Mouse (Mus musculus) CD4-positive, CD25-positive, alpha-beta regulatory T cell, adult 9 weeks (primary cell): Measurements from ENCODE around the gene Art4. TPM values are rescaled to one million over a fixed set of nuclear protein-coding genes. Genes with fewer than 3 reads are reported as not detected.

Source experiments
- polyA plus RNA-seq: library from polyadenylated mRNA; unstranded; fragments of 100-300 nt; shearing (Covaris generic); gene quantifications from one replicate; pipeline ENCODE4 v1.2.1, GENCODE M21; 2017

Gene Art4
- polyA plus RNA-seq = 4.0 TPM

GRCm38 (mm10) chr6:136857186-136857872, at the start of gene Art4:
Gene Art4, minus strand, starts transcription at chr6:136857733.

GRCm38 (mm10) chr6:136875670-136876069, 18.1 kb upstream of the Art4 start, which contains the start of gene Mgp:
Gene Mgp, minus strand, starts transcription at chr6:136875823.

DNA sequence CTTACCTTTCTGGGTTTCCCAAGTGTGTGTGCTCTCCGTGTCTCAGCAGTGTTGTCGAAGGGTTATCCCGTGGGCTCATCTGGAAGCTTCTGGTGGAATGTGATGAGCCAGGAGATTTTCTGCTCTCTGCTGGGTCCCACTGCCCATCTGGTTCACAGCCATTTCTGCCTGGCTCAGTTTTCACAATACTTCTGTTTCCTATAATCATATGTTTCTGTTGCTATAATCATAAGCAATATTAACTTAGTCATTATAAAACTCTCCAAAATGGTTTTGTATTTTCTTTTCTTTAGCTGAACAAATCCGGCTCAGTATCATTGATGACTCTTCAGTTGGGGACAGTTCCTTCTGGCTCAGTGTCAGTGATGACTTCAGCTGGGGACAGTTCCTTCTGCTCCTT, 22.2 kb downstream of the Art4 start, which contains the start of gene Smco3:
Gene Smco3 (minus strand): TSS at position 101 of the 400 bp plus-strand sequence.

GRCm38 (mm10) chr6:136827881-136828561, 29.5 kb downstream of the Art4 start, which contains the start of gene Wbp11:
Gene Wbp11, minus strand, starts transcription at chr6:136828233.

DNA sequence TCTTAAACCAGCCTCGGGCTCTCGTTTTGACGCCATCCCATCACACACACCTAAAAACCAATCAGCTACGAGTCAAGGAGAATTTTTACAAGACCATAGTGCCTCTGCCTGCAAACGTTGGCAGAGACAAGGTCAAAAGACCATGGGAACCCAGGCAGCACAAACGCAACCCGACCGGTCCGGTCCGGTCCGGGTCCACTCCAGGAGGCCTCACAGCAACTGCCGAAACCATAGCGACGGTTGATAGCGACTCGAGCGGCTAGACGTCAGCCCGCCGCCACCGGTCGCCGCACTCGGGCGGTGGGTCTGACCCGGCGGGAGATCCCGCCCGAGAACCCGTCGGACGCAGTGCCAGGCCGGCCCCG, 30.0 kb downstream of the Art4 start, which contains the start of gene BC049715:
Gene BC049715 (plus strand): TSS at position 111 of the 365 bp plus-strand sequence.

DNA sequence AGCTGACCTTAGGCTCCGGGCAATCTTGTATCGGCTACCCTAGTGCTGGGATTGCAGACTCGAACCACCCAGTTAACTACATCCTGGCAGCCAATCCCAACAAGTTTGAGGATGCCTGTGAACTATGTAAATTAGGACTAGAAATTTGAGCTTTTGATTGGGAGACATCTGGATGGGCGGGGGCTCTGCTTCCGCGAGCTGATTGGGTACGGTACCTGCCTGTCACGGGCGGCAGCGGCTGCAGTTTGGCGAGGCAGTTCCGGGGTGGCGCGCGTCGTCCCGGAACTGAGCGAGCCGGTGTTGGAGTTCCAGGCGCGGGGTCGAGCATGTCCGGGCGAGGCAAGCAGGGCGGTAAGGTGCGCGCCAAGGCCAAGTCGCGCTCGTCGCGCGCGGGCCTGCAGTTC, 49.5 kb downstream of the Art4 start, which contains the start of gene H2afj:
Gene H2afj (plus strand): TSS at position 231 of the 404 bp plus-strand sequence.

GRCm38 (mm10) chr6:136803739-136804633, 53.5 kb downstream of the Art4 start, which contains the start of gene Hist4h4:
Gene Hist4h4, minus strand, starts transcription at chr6:136804415.

Other genes starting within 250 kb of the Art4 start
- 0.89 TPM for gene Plbd1, start 195.8 kb downstream of the Art4 start, polyA plus RNA-seq
- gene Gucy2c, start 76.0 kb downstream of the Art4 start, polyA plus RNA-seq = not detected
- gene Hist4h4, start 53.3 kb downstream of the Art4 start, polyA plus RNA-seq = 1.1 TPM
- 28.6 TPM for gene H2afj, start 49.5 kb downstream of the Art4 start, polyA plus RNA-seq
- 3.0 TPM for gene BC049715, start 30.1 kb downstream of the Art4 start, polyA plus RNA-seq
- gene Wbp11, start 29.5 kb downstream of the Art4 start, polyA plus RNA-seq = 116 TPM
- gene Smco3, start 22.3 kb downstream of the Art4 start, polyA plus RNA-seq = not detected
- gene Mgp, start 18.1 kb upstream of the Art4 start, polyA plus RNA-seq = not detected
- gene Erp27, start 64.4 kb upstream of the Art4 start, polyA plus RNA-seq = 3.7 TPM
- gene Pde6h, start 66.1 kb upstream of the Art4 start, polyA plus RNA-seq = 0.30 TPM
- 2,675 TPM for gene Arhgdib, start 84.2 kb upstream of the Art4 start, polyA plus RNA-seq